Mouse (Mus musculus) cortical plate, adult 2 months (tissue): ENCODE data around the gene Golm1.
"Not testable (repeated sequence)": the region's sequence is repeated elsewhere in the genome, so short reads cannot be mapped to it uniquely, and the experiment has no call there.

Experiments used
- CTCF ChIP-seq: fragments of 200-500 bp; IDR thresholded peaks from 2 replicates; pipeline ENCODE4 v1.5.1; 2011; ENCODE audit warnings: mild to moderate bottlenecking, control low read depth, low read length; ENCODE audit not compliant: insufficient read depth; ENCODE audit errors: extremely low read depth
- POLR2A ChIP-seq: fragments of 200-500 bp; IDR thresholded peaks from 2 replicates; pipeline ENCODE4 v1.6.1; 2011; ENCODE audit warnings: mild to moderate bottlenecking, low read length, control low read depth; ENCODE audit not compliant: insufficient read depth; ENCODE audit errors: extremely low read depth

DNA sequence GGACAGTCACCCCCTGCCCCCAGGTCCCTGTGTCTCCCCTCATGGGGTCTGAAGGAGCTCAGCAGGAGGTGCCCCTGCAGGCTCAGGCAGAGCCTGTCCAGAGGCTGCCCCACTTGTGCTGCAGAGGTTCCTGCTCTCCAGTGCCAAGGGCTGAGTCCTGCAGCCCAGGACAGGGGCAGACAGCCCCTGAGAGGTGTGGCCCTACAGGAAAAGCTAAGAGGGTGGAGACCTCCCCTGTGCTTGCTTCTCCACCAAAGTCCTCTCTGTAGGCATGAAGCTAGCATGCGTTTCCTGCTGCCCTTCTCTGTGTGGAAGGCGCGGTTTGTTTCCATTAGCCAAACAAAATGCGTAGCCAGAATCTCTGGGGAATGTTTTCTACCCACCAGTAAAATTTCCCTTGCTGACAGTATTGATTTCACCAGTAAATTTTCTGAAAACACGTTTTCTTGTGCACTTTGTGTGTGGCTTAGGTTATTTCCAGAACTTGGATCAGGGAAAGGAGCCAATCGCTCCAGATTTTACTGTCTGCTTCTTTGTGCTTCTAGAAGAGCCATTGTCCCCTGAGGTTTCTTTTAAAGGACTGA, 43.3 kb upstream of the Golm1 start:
- TF ChIP-seq CTCF, POLR2A: not testable (repeated sequence)
